Mouse (Mus musculus): Measurements from ENCODE around the gene Msln.
"Not testable (repeated sequence)": the region's sequence is repeated elsewhere in the genome, so short reads cannot be mapped to it uniquely, and the experiment has no call there.

Gene Msln

GRCm38 (mm10) chr17:25769331-25769730 lies 15.2 kb upstream of the Msln start:
- DNase-seq (ENCODE audit: low spot score), result no peak

- DNase-seq (ENCODE audit: low spot score), result no peak
Measured at GRCm38 (mm10) chr17:25765886-25766285, 11.7 kb upstream of the Msln start.

GRCm38 (mm10) chr17:25762591-25762990 lies 8.4 kb upstream of the Msln start:
- no peak for DNase-seq (ENCODE audit: low spot score)

GRCm38 (mm10) chr17:25761561-25761970 lies 7.4 kb upstream of the Msln start:
- no peak for DNase-seq (ENCODE audit: low spot score)

GRCm38 (mm10) chr17:25760148-25760547 lies 6.0 kb upstream of the Msln start:
- DNase-seq (ENCODE audit: low spot score), result no peak

GRCm38 (mm10) chr17:25757691-25758090 lies 3.5 kb upstream of the Msln start:
- DNase-seq (ENCODE audit: low spot score), result no peak

GRCm38 (mm10) chr17:25756378-25757242 lies 2.4 kb upstream of the Msln start:
- no peak for DNase-seq (ENCODE audit: low spot score)

GRCm38 (mm10) chr17:25755627-25756377 lies 1.6 kb upstream of the Msln start:
- no peak for DNase-seq (ENCODE audit: low spot score)

- no peak for DNase-seq (ENCODE audit: low spot score)
Measured at GRCm38 (mm10) chr17:25755086-25755485, 908 bp upstream of the Msln start.

GRCm38 (mm10) chr17:25751446-25751845 lies 2.7 kb downstream of the Msln start:
- no peak for DNase-seq (ENCODE audit: low spot score)

- DNase-seq (ENCODE audit: low spot score), result no peak
Measured at GRCm38 (mm10) chr17:25749314-25749713, 4.9 kb downstream of the Msln start.

- DNase-seq (ENCODE audit: low spot score), result no peak
Measured at GRCm38 (mm10) chr17:25748238-25748637, 5.9 kb downstream of the Msln start.

GRCm38 (mm10) chr17:25744311-25744710 lies 9.9 kb downstream of the Msln start:
- no peak for DNase-seq (ENCODE audit: low spot score)

- DNase-seq (ENCODE audit: low spot score), result no peak
Measured at GRCm38 (mm10) chr17:25743831-25744230, 10.3 kb downstream of the Msln start.

GRCm38 (mm10) chr17:25741471-25741870 lies 12.7 kb downstream of the Msln start:
- not testable (repeated sequence) for DNase-seq (ENCODE audit: low spot score)

- DNase-seq (ENCODE audit: low spot score), result no peak
Measured at GRCm38 (mm10) chr17:25738861-25739260, 15.3 kb downstream of the Msln start.

GRCm38 (mm10) chr17:25735745-25736144 lies 18.4 kb downstream of the Msln start, which contains the start of gene Mslnl:
Gene Mslnl (plus strand): TSS chr17:25736042.
- no peak for DNase-seq (ENCODE audit: low spot score)

GRCm38 (mm10) chr17:25735246-25735645 lies 18.9 kb downstream of the Msln start:
- no peak for DNase-seq (ENCODE audit: low spot score)

GRCm38 (mm10) chr17:25732082-25732481 lies 22.1 kb downstream of the Msln start:
- DNase-seq (ENCODE audit: low spot score), result peak; percentile 71

GRCm38 (mm10) chr17:25728009-25728270 lies 26.2 kb downstream of the Msln start:
- DNase-seq (ENCODE audit: low spot score), result no peak

GRCm38 (mm10) chr17:25727265-25728008 lies 26.7 kb downstream of the Msln start, which contains the start of the genes Chtf18 and Rpusd1:
Gene Chtf18 (minus strand): TSS chr17:25727419.
Gene Rpusd1 (plus strand): TSS chr17:25727670.
- peak; percentile 99 for DNase-seq (ENCODE audit: low spot score)

GRCm38 (mm10) chr17:25725264-25725663 lies 28.9 kb downstream of the Msln start:
- DNase-seq (ENCODE audit: low spot score), result no peak

Data from yolk sac, embryonic 10.5 days (tissue).